Mouse (Mus musculus): ENCODE data around the gene Pacs2. TPM values are rescaled to one million over a fixed set of nuclear protein-coding genes. Genes with fewer than 3 reads are reported as not detected.

The Pacs2 gene
- polyA plus RNA-seq, 1 experiment from 2014 or later: 17.9 TPM

GRCm38 (mm10) chr12:113030046-113030445 is 15.7 kb downstream of the Pacs2 start:
- DNase-seq (ENCODE audit: low spot score): no peak
- no peaks in the 10 kb centered on the region for H3K27me3 ChIP-seq (replicated peaks; ENCODE audit: control insufficient read depth, insufficient read depth, low read length)
- no peaks in the 10 kb centered on the region for H3K9me3 ChIP-seq (ENCODE audit: control insufficient read depth, low read length)
- ATAC-seq (ENCODE audit: low read depth): no peak
- whole genome bisulfite sequencing: 74% methylated on average over 4 of the region's 4 CpGs
- H3K4me2 ChIP-seq (ENCODE audit: low read depth, low read length): no peak overlapping the region
- no peak overlapping the region for H3K4me3 ChIP-seq (ENCODE audit: low read depth, low read length)
- H3K4me1 ChIP-seq (ENCODE audit: control insufficient read depth, insufficient read depth, low read length): no peaks in the 10 kb centered on the region
- no peak overlapping the region for H3K9ac ChIP-seq (ENCODE audit: low read depth, low read length)
- H3K36me3 ChIP-seq (ENCODE audit: control insufficient read depth, insufficient read depth, low read length): 0 out of 2 replicates have a peak, but pooled peaks cover 13% of the 10 kb centered on the region
- H3K27ac ChIP-seq (replicated peaks; ENCODE audit: low read depth, low read length): no peak overlapping the region

GRCm38 (mm10) chr12:113030993-113031392 is 16.7 kb downstream of the Pacs2 start:
- WGBS: 91% methylated on average over 9 of the region's 9 CpGs
- H3K27me3 ChIP-seq (replicated peaks; ENCODE audit: control insufficient read depth, insufficient read depth, low read length): no peaks in the 10 kb centered on the region
- H3K27ac ChIP-seq (replicated peaks; ENCODE audit: low read depth, low read length): no peak overlapping the region
- DNase-seq (ENCODE audit: low spot score) (no peak), ATAC-seq (ENCODE audit: low read depth) (no peak)
- no peak overlapping the region for H3K4me2 ChIP-seq (ENCODE audit: low read depth, low read length)
- H3K4me1 ChIP-seq (ENCODE audit: control insufficient read depth, insufficient read depth, low read length): no peaks in the 10 kb centered on the region
- H3K9ac ChIP-seq (ENCODE audit: low read depth, low read length): no peak overlapping the region
- no peak overlapping the region for H3K4me3 ChIP-seq (ENCODE audit: low read depth, low read length)
- no peaks in the 10 kb centered on the region for H3K9me3 ChIP-seq (ENCODE audit: control insufficient read depth, low read length)
- 0 out of 2 replicates have a peak, but pooled peaks cover 8% of the 10 kb centered on the region for H3K36me3 ChIP-seq (ENCODE audit: control insufficient read depth, insufficient read depth, low read length)

- DNase-seq (ENCODE audit: low spot score) (no peak), ATAC-seq (ENCODE audit: low read depth) (no peak)
- 0 out of 2 replicates have a peak, but pooled peaks cover 6% of the 10 kb centered on the region for H3K36me3 ChIP-seq (ENCODE audit: control insufficient read depth, insufficient read depth, low read length)
- WGBS: 91% methylated on average over 6 of the region's 6 CpGs
- H3K9me3 ChIP-seq (ENCODE audit: control insufficient read depth, low read length): no peaks in the 10 kb centered on the region
- no peaks in the 10 kb centered on the region for H3K4me1 ChIP-seq (ENCODE audit: control insufficient read depth, insufficient read depth, low read length)
- no peak overlapping the region for H3K27ac ChIP-seq (replicated peaks; ENCODE audit: low read depth, low read length)
- H3K9ac ChIP-seq (ENCODE audit: low read depth, low read length): no peak overlapping the region
- H3K27me3 ChIP-seq (replicated peaks; ENCODE audit: control insufficient read depth, insufficient read depth, low read length): no peaks in the 10 kb centered on the region
- no peak overlapping the region for H3K4me2 ChIP-seq (ENCODE audit: low read depth, low read length)
- H3K4me3 ChIP-seq (ENCODE audit: low read depth, low read length): no peak overlapping the region
These were observed 17.1 kb downstream of the Pacs2 start for GRCm38 (mm10) chr12:113031441-113031840.

GRCm38 (mm10) chr12:113032296-113033250 is 18.3 kb downstream of the Pacs2 start:
- no peak overlapping the region for H3K4me3 ChIP-seq (ENCODE audit: low read depth, low read length)
- 67% methylated on average over 11 of the region's 11 CpGs for WGBS
- H3K9ac ChIP-seq (ENCODE audit: low read depth, low read length): no peak overlapping the region; the same call in 1 of the 2 replicates
- H3K4me1 ChIP-seq (ENCODE audit: control insufficient read depth, insufficient read depth, low read length): no peaks in the 10 kb centered on the region
- no peaks in the 10 kb centered on the region for H3K27me3 ChIP-seq (replicated peaks; ENCODE audit: control insufficient read depth, insufficient read depth, low read length)
- no peak overlapping the region for H3K4me2 ChIP-seq (ENCODE audit: low read depth, low read length)
- H3K36me3 ChIP-seq (ENCODE audit: control insufficient read depth, insufficient read depth, low read length): 0 out of 2 replicates have a peak, but pooled peaks cover 6% of the 10 kb centered on the region
- no peak for DNase-seq (ENCODE audit: low spot score)
- H3K27ac ChIP-seq (replicated peaks; ENCODE audit: low read depth, low read length): no peak overlapping the region
- H3K9me3 ChIP-seq (ENCODE audit: control insufficient read depth, low read length): no peaks in the 10 kb centered on the region
- ATAC-seq (ENCODE audit: low read depth): no peak

GRCm38 (mm10) chr12:113035093-113035492 is 20.8 kb downstream of the Pacs2 start:
- Histone ChIP-seq H3K27ac (replicated peaks; ENCODE audit: low read depth, low read length) (no peak overlapping the region), H3K36me3 (ENCODE audit: control insufficient read depth, insufficient read depth, low read length) (no peaks in the 10 kb centered on the region), H3K4me1 (ENCODE audit: control insufficient read depth, insufficient read depth, low read length) (no peaks in the 10 kb centered on the region), H3K27me3 (replicated peaks; ENCODE audit: control insufficient read depth, insufficient read depth, low read length) (no peaks in the 10 kb centered on the region), H3K4me3 (ENCODE audit: low read depth, low read length) (no peak overlapping the region), H3K9me3 (ENCODE audit: control insufficient read depth, low read length) (no peaks in the 10 kb centered on the region), H3K9ac (ENCODE audit: low read depth, low read length) (no peak overlapping the region), H3K4me2 (ENCODE audit: low read depth, low read length) (no peak overlapping the region)
- DNase-seq (ENCODE audit: low spot score): no peak
- WGBS: 88% methylated on average over 2 of the region's 2 CpGs
- ATAC-seq (ENCODE audit: low read depth): no peak

- ATAC-seq (ENCODE audit: low read depth): no peak
- Histone ChIP-seq H3K9me3 (ENCODE audit: control insufficient read depth, low read length) (no peaks in the 10 kb centered on the region), H3K9ac (ENCODE audit: low read depth, low read length) (no peak overlapping the region), H3K4me1 (ENCODE audit: control insufficient read depth, insufficient read depth, low read length) (no peaks in the 10 kb centered on the region), H3K36me3 (ENCODE audit: control insufficient read depth, insufficient read depth, low read length) (no peaks in the 10 kb centered on the region), H3K4me2 (ENCODE audit: low read depth, low read length) (no peak overlapping the region), H3K4me3 (ENCODE audit: low read depth, low read length) (no peak overlapping the region), H3K27ac (replicated peaks; ENCODE audit: low read depth, low read length) (no peak overlapping the region), H3K27me3 (replicated peaks; ENCODE audit: control insufficient read depth, insufficient read depth, low read length) (no peaks in the 10 kb centered on the region)
- no peak for DNase-seq (ENCODE audit: low spot score)
- 88% methylated on average over 4 of the region's 4 CpGs for WGBS
These were observed 22.7 kb downstream of the Pacs2 start for GRCm38 (mm10) chr12:113036996-113037395.

- peaks cover 9% of the 10 kb centered on the region for H3K4me1 ChIP-seq (ENCODE audit: control insufficient read depth, insufficient read depth, low read length)
- no peak overlapping the region for H3K4me3 ChIP-seq (ENCODE audit: low read depth, low read length)
- no peak for DNase-seq (ENCODE audit: low spot score)
- no peaks in the 10 kb centered on the region for H3K36me3 ChIP-seq (ENCODE audit: control insufficient read depth, insufficient read depth, low read length)
- no peak overlapping the region for H3K9ac ChIP-seq (ENCODE audit: low read depth, low read length)
- no peak overlapping the region for H3K27ac ChIP-seq (replicated peaks; ENCODE audit: low read depth, low read length)
- no peak for ATAC-seq (ENCODE audit: low read depth)
- H3K27me3 ChIP-seq (replicated peaks; ENCODE audit: control insufficient read depth, insufficient read depth, low read length): no peaks in the 10 kb centered on the region
- no peak overlapping the region for H3K4me2 ChIP-seq (ENCODE audit: low read depth, low read length)
- no peaks in the 10 kb centered on the region for H3K9me3 ChIP-seq (ENCODE audit: control insufficient read depth, low read length)
- 82% methylated on average over 4 of the region's 4 CpGs for WGBS
These were observed 24.1 kb downstream of the Pacs2 start for GRCm38 (mm10) chr12:113038414-113038813.

- H3K4me2 ChIP-seq (ENCODE audit: low read depth, low read length): no peak overlapping the region
- H3K4me1 ChIP-seq (ENCODE audit: control insufficient read depth, insufficient read depth, low read length): peaks cover 11% of the 10 kb centered on the region
- H3K4me3 ChIP-seq (ENCODE audit: low read depth, low read length): no peak overlapping the region
- WGBS: 71% methylated on average over 15 of the region's 15 CpGs
- H3K9me3 ChIP-seq (ENCODE audit: control insufficient read depth, low read length): no peaks in the 10 kb centered on the region
- ATAC-seq (ENCODE audit: low read depth) (0 out of 2 replicates have a peak, but pooled peaks have one; percentile 27), DNase-seq (ENCODE audit: low spot score) (peak; percentile 67)
- no peaks in the 10 kb centered on the region for H3K27me3 ChIP-seq (replicated peaks; ENCODE audit: control insufficient read depth, insufficient read depth, low read length)
- H3K36me3 ChIP-seq (ENCODE audit: control insufficient read depth, insufficient read depth, low read length): peaks cover 15% of the 10 kb centered on the region; the same call in 1 of the 2 replicates
- H3K9ac ChIP-seq (ENCODE audit: low read depth, low read length): no peak overlapping the region
- H3K27ac ChIP-seq (replicated peaks; ENCODE audit: low read depth, low read length): no peak overlapping the region
These were observed 27.5 kb downstream of the Pacs2 start for GRCm38 (mm10) chr12:113041481-113042439.

Data from embryonic facial prominence, embryonic 14.5 days (tissue).